Mouse (Mus musculus): ENCODE data around the gene Tbc1d13.

- TF ChIP-seq CTCF (conservative IDR thresholded peaks at IDR 0.05 in 1 of 2, IDR thresholded peaks at IDR 0.05 in 1 of 2; ENCODE audit: low read depth in 2 of 2, low read length in 2 of 2), result no peak
- no peak for TF ChIP-seq TCF12 (IDR thresholded peaks at IDR 0.05; ENCODE audit: low read depth, low read length)
- no peak for TF ChIP-seq EP300 (IDR thresholded peaks at IDR 0.05; ENCODE audit: low read length)
- no peak for TF ChIP-seq ZKSCAN1 (IDR thresholded peaks at IDR 0.05; ENCODE audit: borderline replicate concordance, low read depth, low read length)
- no peak for TF ChIP-seq CHD1 (IDR thresholded peaks at IDR 0.05; ENCODE audit: low read depth, low read length)
- no peak for TF ChIP-seq USF1 (IDR thresholded peaks at IDR 0.05; ENCODE audit: low read depth, low read length)
- TF ChIP-seq UBTF (IDR thresholded peaks at IDR 0.05; ENCODE audit: low read depth, low read length), result no peak
- no peak for TF ChIP-seq POLR2A (IDR thresholded peaks at IDR 0.05; ENCODE audit: low read depth, low read length)
- TF ChIP-seq CHD2 (IDR thresholded peaks at IDR 0.05; ENCODE audit: low read length), result no peak
- TF ChIP-seq JUND (conservative IDR thresholded peaks at IDR 0.05; ENCODE audit: low read depth, low read length), result no peak
- no peak for TF ChIP-seq E2F4 (IDR thresholded peaks at IDR 0.05; ENCODE audit: insufficient replicate concordance, low read depth, low read length)
- no peak for TF ChIP-seq RCOR1 (conservative IDR thresholded peaks at IDR 0.05; ENCODE audit: low read depth, low read length)
- no peak for TF ChIP-seq PAX5 (IDR thresholded peaks at IDR 0.05; ENCODE audit: low read length)
- TF ChIP-seq SIN3A (IDR thresholded peaks at IDR 0.05; ENCODE audit: low read length), result no peak
Observed at GRCm38 (mm10) chr2:30185681-30186080, 52.1 kb downstream of the Tbc1d13 start.
